Mouse (Mus musculus): Measurements from ENCODE around the gene Ccna2. TPM values are rescaled to one million over a fixed set of nuclear protein-coding genes. Genes with fewer than 3 reads are reported as not detected.

Gene Ccna2
- polyA plus RNA-seq, 1 experiment = 266 TPM

GRCm38 (mm10) chr3:36559606-36560005 lies 12.3 kb downstream of the Ccna2 start:
- Histone ChIP-seq H3K4me3 (ENCODE audit: low read depth, low read length) (no peak overlapping the region), H3K36me3 (ENCODE audit: control insufficient read depth, insufficient read depth, low read length, poor library complexity, severe bottlenecking) (peaks cover 58% of the 10 kb centered on the region), H3K27ac (ENCODE audit: insufficient read depth, low read length) (no peak overlapping the region), H3K27me3 (ENCODE audit: control insufficient read depth, insufficient read depth, low read length, poor library complexity, severe bottlenecking) (no peaks in the 10 kb centered on the region), H3K9ac (ENCODE audit: low read depth, poor library complexity, severe bottlenecking) (no peak overlapping the region), H3K9me3 (replicated peaks; ENCODE audit: control insufficient read depth, insufficient read depth, low read length, poor library complexity, severe bottlenecking) (no peaks in the 10 kb centered on the region), H3K4me1 (ENCODE audit: control insufficient read depth, insufficient read depth, low read length) (no peaks in the 10 kb centered on the region)
- no peak for TF ChIP-seq CTCF (IDR thresholded peaks at IDR 0.05; ENCODE audit: low read depth, low read length)
- TF ChIP-seq POLR2A (IDR thresholded peaks at IDR 0.05; ENCODE audit: insufficient read depth, low read length) = no peak
- no peak for TF ChIP-seq EP300 (IDR thresholded peaks at IDR 0.05; ENCODE audit: insufficient read depth, low read depth, low read length)

GRCm38 (mm10) chr3:36557601-36558000 lies 14.3 kb downstream of the Ccna2 start:
- TF ChIP-seq EP300 (IDR thresholded peaks at IDR 0.05; ENCODE audit: insufficient read depth, low read depth, low read length) (no peak), CTCF (IDR thresholded peaks at IDR 0.05; ENCODE audit: low read depth, low read length) (no peak), POLR2A (IDR thresholded peaks at IDR 0.05; ENCODE audit: insufficient read depth, low read length) (no peak)
- Histone ChIP-seq H3K27ac (ENCODE audit: insufficient read depth, low read length) (no peak overlapping the region), H3K4me1 (ENCODE audit: control insufficient read depth, insufficient read depth, low read length) (no peaks in the 10 kb centered on the region), H3K27me3 (ENCODE audit: control insufficient read depth, insufficient read depth, low read length, poor library complexity, severe bottlenecking) (no peaks in the 10 kb centered on the region), H3K4me3 (ENCODE audit: low read depth, low read length) (no peak overlapping the region), H3K36me3 (ENCODE audit: control insufficient read depth, insufficient read depth, low read length, poor library complexity, severe bottlenecking) (peaks cover 49% of the 10 kb centered on the region), H3K9me3 (replicated peaks; ENCODE audit: control insufficient read depth, insufficient read depth, low read length, poor library complexity, severe bottlenecking) (no peaks in the 10 kb centered on the region), H3K9ac (ENCODE audit: low read depth, poor library complexity, severe bottlenecking) (no peak overlapping the region)

GRCm38 (mm10) chr3:36552406-36553047 lies 19.4 kb downstream of the Ccna2 start, which contains the start of gene Exosc9:
TSS of gene Exosc9 (plus strand) at chr3:36552606.
- H3K4me1 ChIP-seq (ENCODE audit: control insufficient read depth, insufficient read depth, low read length) = no peaks in the 10 kb centered on the region
- TF ChIP-seq EP300 (IDR thresholded peaks at IDR 0.05; ENCODE audit: insufficient read depth, low read depth, low read length) (no peak), POLR2A (IDR thresholded peaks at IDR 0.05; ENCODE audit: insufficient read depth, low read length) (no peak), CTCF (IDR thresholded peaks at IDR 0.05; ENCODE audit: low read depth, low read length) (no peak)
- no peaks in the 10 kb centered on the region for H3K9me3 ChIP-seq (replicated peaks; ENCODE audit: control insufficient read depth, insufficient read depth, low read length, poor library complexity, severe bottlenecking)
- H3K27ac ChIP-seq (ENCODE audit: insufficient read depth, low read length) = no peak within 1 kb of the TSS
- H3K9ac ChIP-seq (ENCODE audit: low read depth, poor library complexity, severe bottlenecking) = peak within 1 kb of the TSS; percentile 58
- peaks cover 29% of the 10 kb centered on the region for H3K36me3 ChIP-seq (ENCODE audit: control insufficient read depth, insufficient read depth, low read length, poor library complexity, severe bottlenecking)
- H3K4me3 ChIP-seq (ENCODE audit: low read depth, low read length) = peak within 1 kb of the TSS; percentile 94
- no peaks in the 10 kb centered on the region; the same call in 1 of the 2 replicates for H3K27me3 ChIP-seq (ENCODE audit: control insufficient read depth, insufficient read depth, low read length, poor library complexity, severe bottlenecking)

- H3K4me1 ChIP-seq (ENCODE audit: control insufficient read depth, insufficient read depth, low read length) = no peaks in the 10 kb centered on the region
- H3K27me3 ChIP-seq (ENCODE audit: control insufficient read depth, insufficient read depth, low read length, poor library complexity, severe bottlenecking) = no peaks in the 10 kb centered on the region; the same call in 1 of the 2 replicates
- no peak overlapping the region for H3K27ac ChIP-seq (ENCODE audit: insufficient read depth, low read length)
- TF ChIP-seq EP300 (IDR thresholded peaks at IDR 0.05; ENCODE audit: insufficient read depth, low read depth, low read length) = no peak
- no peak for TF ChIP-seq CTCF (IDR thresholded peaks at IDR 0.05; ENCODE audit: low read depth, low read length)
- no peak for TF ChIP-seq POLR2A (IDR thresholded peaks at IDR 0.05; ENCODE audit: insufficient read depth, low read length)
- H3K9me3 ChIP-seq (replicated peaks; ENCODE audit: control insufficient read depth, insufficient read depth, low read length, poor library complexity, severe bottlenecking) = no peaks in the 10 kb centered on the region
- peak overlapping the region; percentile 94 for H3K4me3 ChIP-seq (ENCODE audit: low read depth, low read length)
- H3K36me3 ChIP-seq (ENCODE audit: control insufficient read depth, insufficient read depth, low read length, poor library complexity, severe bottlenecking) = peaks cover 23% of the 10 kb centered on the region
- peak overlapping the region; percentile 58; the same call in 1 of the 2 replicates for H3K9ac ChIP-seq (ENCODE audit: low read depth, poor library complexity, severe bottlenecking)
These were observed 20.0 kb downstream of the Ccna2 start for GRCm38 (mm10) chr3:36551851-36552384.

- Histone ChIP-seq H3K27ac (ENCODE audit: insufficient read depth, low read length) (no peak overlapping the region), H3K36me3 (ENCODE audit: control insufficient read depth, insufficient read depth, low read length, poor library complexity, severe bottlenecking) (peaks cover 23% of the 10 kb centered on the region), H3K4me1 (ENCODE audit: control insufficient read depth, insufficient read depth, low read length) (no peaks in the 10 kb centered on the region), H3K9me3 (replicated peaks; ENCODE audit: control insufficient read depth, insufficient read depth, low read length, poor library complexity, severe bottlenecking) (no peaks in the 10 kb centered on the region), H3K4me3 (ENCODE audit: low read depth, low read length) (no peak overlapping the region), H3K27me3 (ENCODE audit: control insufficient read depth, insufficient read depth, low read length, poor library complexity, severe bottlenecking) (no peaks in the 10 kb centered on the region; the same call in 1 of the 2 replicates), H3K9ac (ENCODE audit: low read depth, poor library complexity, severe bottlenecking) (no peak overlapping the region)
- TF ChIP-seq CTCF (IDR thresholded peaks at IDR 0.05; ENCODE audit: low read depth, low read length) = no peak
These were observed 20.6 kb downstream of the Ccna2 start for GRCm38 (mm10) chr3:36551343-36551742.

GRCm38 (mm10) chr3:36544961-36545360 lies 27.0 kb downstream of the Ccna2 start:
- Histone ChIP-seq H3K27me3 (ENCODE audit: control insufficient read depth, insufficient read depth, low read length, poor library complexity, severe bottlenecking) (no peaks in the 10 kb centered on the region; the same call in 1 of the 2 replicates), H3K4me1 (ENCODE audit: control insufficient read depth, insufficient read depth, low read length) (no peaks in the 10 kb centered on the region), H3K4me3 (ENCODE audit: low read depth, low read length) (no peak overlapping the region), H3K27ac (ENCODE audit: insufficient read depth, low read length) (no peak overlapping the region), H3K9me3 (replicated peaks; ENCODE audit: control insufficient read depth, insufficient read depth, low read length, poor library complexity, severe bottlenecking) (no peaks in the 10 kb centered on the region), H3K36me3 (ENCODE audit: control insufficient read depth, insufficient read depth, low read length, poor library complexity, severe bottlenecking) (no peaks in the 10 kb centered on the region), H3K9ac (ENCODE audit: low read depth, poor library complexity, severe bottlenecking) (no peak overlapping the region)
- TF ChIP-seq POLR2A (IDR thresholded peaks at IDR 0.05; ENCODE audit: insufficient read depth, low read length) = no peak
- no peak for TF ChIP-seq EP300 (IDR thresholded peaks at IDR 0.05; ENCODE audit: insufficient read depth, low read depth, low read length)
- TF ChIP-seq CTCF (IDR thresholded peaks at IDR 0.05; ENCODE audit: low read depth, low read length) = no peak
